Mouse (Mus musculus) midbrain, postnatal 0 days (tissue): ENCODE measurements around the gene Pak3. TPM values are rescaled to one million over a fixed set of nuclear protein-coding genes. Genes with fewer than 3 reads are reported as not detected.

Experiments
- ATAC-seq: fragments of 200-750 bp; cut with Nextera tagmentation; 2 replicates; pipeline ENCODE4 v1.8.0; 2017; ENCODE audit warnings: moderate number of reproducible peaks, mild to moderate bottlenecking, moderate TSS enrichment, moderate library complexity; ENCODE audit not compliant: low FRiP score
- DNase-seq: peaks from one replicate; pipeline ENCODE4 v3.0.0-alpha.2; 2015; ENCODE audit warnings: low spot score
- H3K27ac ChIP-seq: fragments of 300-500 bp; sonication (generic); 2 replicates; pipeline ENCODE4 v1.5.1; 2014; ENCODE audit warnings: low read depth, mild to moderate bottlenecking, low read length, mixed read lengths
- H3K27me3 ChIP-seq: fragments of 300-500 bp; sonication (generic); 2 replicates; pipeline ENCODE4 v1.6.1; 2014; ENCODE audit warnings: low read length, control low read depth, mixed read lengths; ENCODE audit not compliant: insufficient read depth
- H3K36me3 ChIP-seq: fragments of 300-500 bp; sonication (generic); 2 replicates; pipeline ENCODE4 v1.6.1; 2014; ENCODE audit warnings: low read length, control low read depth, mixed read lengths; ENCODE audit not compliant: insufficient read depth
- H3K4me1 ChIP-seq: fragments of 300-500 bp; sonication (generic); 2 replicates; pipeline ENCODE4 v1.6.1; 2014; ENCODE audit warnings: mild to moderate bottlenecking, control low read depth, antibody characterized with exemption, low read length, mixed read lengths; ENCODE audit not compliant: insufficient read depth
- H3K4me2 ChIP-seq: fragments of 300-500 bp; sonication (generic); 2 replicates; pipeline ENCODE4 v1.6.1; 2014; ENCODE audit warnings: low read depth, mild to moderate bottlenecking, low read length, mixed read lengths; ENCODE audit not compliant: poor library complexity, severe bottlenecking
- H3K4me3 ChIP-seq: fragments of 300-500 bp; sonication (generic); 2 replicates; pipeline ENCODE4 v1.5.1; 2014; ENCODE audit warnings: low read depth, mild to moderate bottlenecking, low read length, moderate library complexity
- H3K9ac ChIP-seq: fragments of 300-500 bp; sonication (generic); replicated peaks from 2 replicates; pipeline ENCODE4 v1.6.1; 2014; ENCODE audit warnings: mild to moderate bottlenecking, low read length, moderate library complexity, mixed read lengths; ENCODE audit not compliant: poor library complexity, severe bottlenecking
- H3K9me3 ChIP-seq: fragments of 300-500 bp; sonication (generic); 2 replicates; pipeline ENCODE4 v1.6.1; 2016; ENCODE audit warnings: low read length, control low read depth
- CTCF ChIP-seq: IDR thresholded peaks from 2 replicates; pipeline ENCODE4 v1.5.1; 2016; ENCODE audit warnings: antibody characterized with exemption, mild to moderate bottlenecking
- WGBS: fragments of 180-500 bp; shearing (Covaris S2); extraction: QIAGEN DNeasy Blood & Tissue Kit; methylation state at CpG from one replicate; pipeline ENCODE4 v1.1.7; 2014; 5-methylcytosine and 5-hydroxymethylcytosine counted together
- polyA plus RNA-seq: library from polyadenylated mRNA; unstranded; fragments of >200 nt; fragmentation: Nextera tagmentation; extraction: Ambion mirVana; gene quantifications from 2 replicates; pipeline ENCODE4 v1.2.1, GENCODE M21; 2015
- total RNA-seq: library from RNA; depleted of rRNA; stranded (reverse); fragments of >200 nt; gene quantifications from 2 replicates; pipeline ENCODE4 v1.2.3, GENCODE M21; 2014

Pak3 gene
- total and polyA plus RNA-seq, 2 experiments from 2014 or later: 286 to 348 TPM

DNA sequence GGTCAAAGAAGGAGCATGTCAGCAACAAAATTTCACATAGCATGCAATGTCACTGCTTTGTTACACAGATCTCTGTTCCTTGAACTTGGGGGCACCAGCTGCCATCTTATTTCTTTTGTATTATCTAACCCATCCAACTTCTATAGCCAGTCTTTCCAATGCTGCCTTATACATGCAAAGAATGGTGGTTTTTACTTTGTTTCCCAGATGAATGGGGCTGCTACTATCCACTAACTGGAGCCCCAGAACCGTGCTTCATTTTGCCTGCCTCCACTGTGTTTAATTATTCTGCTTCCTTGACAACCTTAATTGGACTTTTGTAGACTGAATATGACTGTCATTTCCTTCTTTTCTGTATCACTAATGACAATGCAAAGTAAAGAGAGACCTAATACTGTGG, 126.4 kb downstream of the Pak3 start:
- Histone ChIP-seq H3K4me3 (no peak overlapping the region), H3K4me1 (no peaks in the 10 kb centered on the region), H3K27me3 (no peaks in the 10 kb centered on the region), H3K4me2 (no peak overlapping the region), H3K9ac (no peak overlapping the region), H3K27ac (no peak overlapping the region), H3K36me3 (no peaks in the 10 kb centered on the region), H3K9me3 (no peaks in the 10 kb centered on the region)
- no peak for ATAC-seq
- WGBS: 21% methylated on average over 1 of the region's 1 CpGs
- DNase-seq: no peak
- TF ChIP-seq CTCF: no peak

DNA sequence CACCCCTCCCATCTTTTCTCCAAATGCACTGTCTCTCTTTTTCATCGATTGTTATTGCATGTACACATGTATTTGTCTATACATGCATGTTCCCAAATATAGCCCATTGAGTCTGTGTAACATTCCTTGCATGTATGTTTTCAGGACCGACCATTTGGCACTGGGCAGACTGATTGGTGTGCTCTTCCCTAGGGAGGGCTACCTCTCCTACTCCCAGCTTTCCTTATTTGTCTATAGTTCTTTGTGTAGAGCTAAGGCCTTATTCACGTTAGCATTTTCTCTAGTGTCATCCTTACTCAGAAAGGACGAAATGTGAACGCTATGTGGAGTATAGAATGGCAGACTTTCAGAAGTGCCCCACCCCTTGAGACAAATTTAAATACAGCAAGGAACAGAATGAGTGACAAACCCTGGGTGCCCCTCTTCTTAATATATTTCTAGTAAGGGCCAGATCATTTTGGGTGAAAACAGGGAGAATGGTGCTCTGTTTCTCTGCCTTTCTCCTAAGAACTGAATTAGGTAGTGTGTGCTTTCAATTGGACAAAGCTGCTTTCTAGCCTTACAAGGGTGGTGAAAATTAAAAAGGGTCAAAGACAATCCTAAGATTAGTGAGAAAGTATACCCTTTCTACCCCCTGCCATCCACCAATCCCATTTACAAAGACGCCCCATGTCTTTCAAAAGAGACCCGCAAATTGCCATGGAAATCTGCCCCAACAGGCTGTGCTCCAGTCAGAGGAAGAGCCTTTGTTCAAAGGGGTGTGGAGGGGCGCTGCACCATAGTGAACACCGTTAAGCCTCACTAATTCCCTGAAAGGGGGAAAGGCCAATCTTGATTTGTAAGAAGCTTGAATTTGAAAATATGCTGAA, 136.2 kb downstream of the Pak3 start:
- H3K9me3 ChIP-seq: no peaks in the 10 kb centered on the region
- no peak for DNase-seq
- no peaks in the 10 kb centered on the region for H3K4me1 ChIP-seq
- no peak for TF ChIP-seq CTCF
- H3K4me2 ChIP-seq: no peak overlapping the region
- H3K4me3 ChIP-seq: no peak overlapping the region
- H3K27ac ChIP-seq: no peak overlapping the region
- no peak for ATAC-seq
- no peak overlapping the region for H3K9ac ChIP-seq
- no peaks in the 10 kb centered on the region for H3K36me3 ChIP-seq
- H3K27me3 ChIP-seq: no peaks in the 10 kb centered on the region; the same call in 1 of the 2 replicates
- 24% methylated on average over 9 of the region's 9 CpGs for WGBS

DNA sequence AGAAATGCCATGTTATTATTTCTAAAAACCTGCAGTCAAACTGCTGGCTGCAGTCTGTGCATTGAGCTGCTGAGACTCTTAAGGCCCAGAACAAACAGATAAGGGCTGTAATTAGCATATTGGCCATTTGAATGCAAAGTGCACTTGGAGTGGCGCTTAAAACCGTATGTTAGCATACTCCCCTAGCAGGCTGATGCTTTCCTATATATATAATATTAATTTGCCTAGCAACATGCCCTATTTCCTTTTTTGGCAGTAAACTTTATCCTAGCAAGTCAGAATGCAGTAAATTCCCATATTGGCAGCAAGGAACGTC, 136.7 kb downstream of the Pak3 start:
- Histone ChIP-seq H3K9me3 (no peaks in the 10 kb centered on the region), H3K27me3 (no peaks in the 10 kb centered on the region; the same call in 1 of the 2 replicates), H3K4me2 (no peak overlapping the region), H3K4me3 (no peak overlapping the region), H3K9ac (no peak overlapping the region), H3K36me3 (no peaks in the 10 kb centered on the region), H3K27ac (no peak overlapping the region), H3K4me1 (no peaks in the 10 kb centered on the region)
- TF ChIP-seq CTCF: no peak
- 21% methylated on average over 3 of the region's 3 CpGs for WGBS
- DNase-seq: no peak
- ATAC-seq: no peak

DNA sequence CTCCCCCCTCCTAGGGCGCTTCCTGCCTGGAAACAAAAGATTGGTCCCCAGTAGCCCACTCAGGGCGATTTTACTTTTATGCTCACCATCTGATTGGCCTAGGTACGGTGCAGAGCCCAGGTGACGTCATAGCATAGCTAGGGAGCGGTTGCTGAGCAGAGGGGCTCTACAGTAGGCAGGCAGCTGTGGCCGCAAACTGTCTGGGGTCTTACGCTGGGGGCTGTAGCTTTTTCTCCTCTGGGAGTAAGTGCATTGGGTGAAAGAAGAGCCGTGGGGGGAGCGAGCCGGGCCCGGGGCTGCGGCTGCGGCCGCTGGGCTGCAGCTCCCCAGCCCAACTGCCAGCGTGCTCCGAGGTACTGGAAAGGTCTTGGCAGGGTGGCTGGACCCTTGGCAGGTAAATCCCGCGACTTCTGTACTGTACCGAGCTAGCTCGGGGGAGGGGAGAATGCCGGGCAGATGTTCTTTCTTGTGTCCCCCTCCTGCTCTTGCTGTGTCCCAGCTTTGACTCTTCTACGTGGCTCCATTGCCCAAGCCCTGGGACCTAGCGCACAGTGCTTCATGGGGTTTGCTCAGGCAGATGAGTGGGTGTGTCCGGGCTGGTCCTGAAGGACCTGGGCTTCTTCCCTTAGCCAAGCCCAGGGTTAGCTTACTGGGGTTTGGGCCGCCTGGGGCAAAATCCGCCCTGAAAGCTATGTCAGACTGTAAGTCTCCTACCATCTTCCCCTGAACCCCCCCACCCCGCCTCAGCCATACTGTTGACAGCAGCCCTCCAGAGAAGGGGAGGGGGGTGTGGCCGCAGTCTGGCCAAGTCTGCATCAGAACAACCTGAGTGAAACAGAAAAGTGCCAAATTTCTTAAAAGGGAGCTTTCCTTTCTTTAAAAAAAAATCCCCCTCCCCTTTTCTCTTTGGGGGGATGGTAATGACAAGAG, 146.1 kb downstream of the Pak3 start:
- ATAC-seq (peak; percentile 98), DNase-seq (peak; percentile 89)
- H3K9me3 ChIP-seq: no peaks in the 10 kb centered on the region
- H3K27ac ChIP-seq: peak overlapping the region; percentile 84
- TF ChIP-seq CTCF: no peak
- H3K36me3 ChIP-seq: no peaks in the 10 kb centered on the region
- 25% methylated on average over 28 of the region's 28 CpGs for WGBS
- peak overlapping the region; percentile 48 for H3K4me2 ChIP-seq
- H3K27me3 ChIP-seq: no peaks in the 10 kb centered on the region; the same call in 1 of the 2 replicates
- H3K4me3 ChIP-seq: peak overlapping the region; percentile 52
- 0 out of 2 replicates have a peak, but pooled peaks cover 3% of the 10 kb centered on the region for H3K4me1 ChIP-seq
- peak overlapping the region; percentile 73 for H3K9ac ChIP-seq

DNA sequence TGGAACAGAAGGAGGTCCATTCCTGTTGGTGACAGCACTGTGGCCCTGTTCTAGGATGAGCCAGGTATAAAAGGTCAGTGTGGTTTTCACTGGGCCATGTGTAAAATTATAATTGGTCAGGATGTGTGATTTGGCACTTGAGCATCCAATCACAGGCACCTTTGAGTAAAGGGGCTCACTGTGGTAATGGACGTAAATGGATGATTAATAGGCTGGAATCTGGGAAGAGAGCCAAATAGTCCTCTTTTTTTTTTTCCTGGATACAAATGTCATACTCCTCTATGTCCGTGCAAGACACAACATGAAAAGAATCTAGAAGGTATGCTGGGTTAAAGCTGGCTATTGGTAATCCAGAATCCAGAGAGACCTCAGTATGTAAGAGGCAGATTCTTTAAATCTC, 147.4 kb downstream of the Pak3 start:
- Histone ChIP-seq H3K27me3 (no peaks in the 10 kb centered on the region), H3K9ac (no peak overlapping the region), H3K4me1 (0 out of 2 replicates have a peak, but pooled peaks cover 3% of the 10 kb centered on the region), H3K9me3 (no peaks in the 10 kb centered on the region), H3K4me2 (peak overlapping the region; percentile 48), H3K36me3 (no peaks in the 10 kb centered on the region), H3K27ac (peak overlapping the region; percentile 84; the same call in 1 of the 2 replicates), H3K4me3 (peak overlapping the region; percentile 52)
- TF ChIP-seq CTCF: no peak
- 36% methylated on average over 2 of the region's 2 CpGs for WGBS
- ATAC-seq (no peak), DNase-seq (no peak)
